Mouse (Mus musculus) layer of hippocampus, adult 8-10 months (tissue): Measurements from ENCODE around the gene Neo1. TPM values are rescaled to one million over a fixed set of nuclear protein-coding genes. Genes with fewer than 3 reads are reported as not detected.

ENCODE experiments used
- DNase-seq, 2 experiments: peaks; one replicate each; pipeline ENCODE4 v3.0.0; 2022; ENCODE audit warnings: low spot score in 2 of 2
- total RNA-seq, 4 experiments: library from RNA; stranded (reverse); gene quantifications; 2 replicates each; pipeline ENCODE4 v1.2.4; 2022

Neo1 gene
- total RNA-seq, result 10 to 100 TPM; 70.6 to 83.3 (median 79.0) TPM

DNA sequence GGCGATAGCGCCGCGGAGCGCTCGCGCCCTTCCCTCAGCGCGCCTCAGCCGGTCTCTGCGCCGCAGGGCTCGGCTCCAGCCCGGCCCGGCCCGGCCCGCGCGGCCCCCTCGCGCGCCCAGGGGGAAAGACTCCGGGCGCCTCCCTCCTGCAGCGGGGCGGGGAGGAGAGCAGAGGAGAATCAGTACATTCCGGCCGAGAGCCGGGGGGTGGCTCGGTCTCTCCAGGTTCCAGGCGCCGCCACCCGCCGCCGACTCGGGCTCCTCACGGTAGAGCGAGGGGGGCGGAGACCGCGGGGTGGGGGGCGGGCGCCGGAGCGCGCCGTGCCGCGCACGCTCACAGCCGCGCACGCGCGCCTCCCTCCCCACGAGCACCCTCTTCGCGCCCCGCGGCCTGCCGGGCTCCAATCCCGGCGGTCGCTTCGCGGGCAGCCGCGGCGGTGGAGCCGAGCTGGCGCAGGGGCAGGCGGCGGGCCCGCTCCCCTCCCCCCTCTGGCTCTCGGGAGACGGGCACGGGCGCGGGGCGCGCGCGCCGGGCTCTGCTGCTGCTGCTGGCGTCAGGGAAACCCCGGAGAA is at the start of gene Neo1:
Gene Neo1, minus strand, starts transcription at position 283 of the 573 bp plus-strand sequence.
- peak; percentile 88 to 94 for DNase-seq

GRCm38 (mm10) chr9:59075632-59076031 is 39.4 kb upstream of the Neo1 start:
- no peak for DNase-seq

GRCm38 (mm10) chr9:59073887-59074286 is 37.6 kb upstream of the Neo1 start:
- no peak for DNase-seq

- DNase-seq, result no peak
Observed at GRCm38 (mm10) chr9:59072076-59072777, 36.0 kb upstream of the Neo1 start.

DNA sequence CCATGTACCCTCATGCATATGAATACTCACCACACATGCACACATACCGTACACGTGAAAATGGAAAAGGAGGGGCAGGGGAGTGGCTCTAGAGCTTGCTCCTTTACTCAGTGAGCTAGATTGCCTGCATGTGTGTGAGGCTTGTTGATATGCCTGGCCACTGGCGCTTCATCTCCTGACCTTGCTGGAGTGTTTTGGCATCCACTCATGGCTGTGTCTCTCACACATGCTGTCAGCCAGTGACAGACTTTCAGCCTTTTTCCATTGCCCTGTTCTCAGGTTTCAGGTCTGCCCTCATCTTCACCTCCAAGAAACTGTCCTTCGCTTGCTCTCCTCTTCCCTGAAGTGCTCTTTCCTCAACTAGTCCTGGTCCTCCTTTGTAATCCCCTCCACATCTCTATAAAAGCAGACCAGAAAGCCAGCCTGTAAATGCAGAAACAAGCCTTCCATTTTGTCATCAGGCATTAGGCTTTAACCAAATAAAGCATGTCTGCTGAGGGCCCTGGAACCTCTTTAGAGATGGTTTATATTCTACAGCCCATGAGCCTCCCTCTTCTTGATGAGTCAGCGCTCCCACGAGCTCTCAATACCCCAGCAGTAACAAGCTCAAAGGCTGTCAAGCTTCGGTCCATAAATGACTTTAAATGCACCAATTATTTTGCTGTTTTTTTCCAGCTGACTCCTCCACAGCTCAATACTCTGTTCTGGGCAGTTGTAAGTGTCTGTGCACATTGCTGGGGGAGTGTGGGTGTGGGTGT is 35.2 kb upstream of the Neo1 start:
- no peak for DNase-seq

DNA sequence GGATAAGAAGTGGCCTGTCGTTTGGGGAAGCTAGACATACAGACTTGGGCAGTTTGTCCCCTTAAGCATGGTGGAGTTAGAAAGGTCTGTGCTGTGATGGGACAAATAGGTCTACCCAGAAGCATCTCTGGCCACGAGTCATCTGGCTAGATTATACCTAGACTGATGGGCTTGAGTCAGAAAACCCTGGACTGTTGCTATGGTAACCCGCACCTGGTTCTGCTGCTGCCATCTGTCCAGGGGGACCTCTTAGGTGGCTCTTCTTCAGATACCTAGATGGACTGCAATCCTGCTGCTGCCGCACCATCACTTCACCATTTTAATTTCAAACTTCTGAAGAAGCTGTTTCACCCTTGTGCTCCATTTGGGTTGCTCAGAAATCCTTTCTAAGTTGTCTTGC is 34.0 kb upstream of the Neo1 start:
- no peak for DNase-seq

DNA sequence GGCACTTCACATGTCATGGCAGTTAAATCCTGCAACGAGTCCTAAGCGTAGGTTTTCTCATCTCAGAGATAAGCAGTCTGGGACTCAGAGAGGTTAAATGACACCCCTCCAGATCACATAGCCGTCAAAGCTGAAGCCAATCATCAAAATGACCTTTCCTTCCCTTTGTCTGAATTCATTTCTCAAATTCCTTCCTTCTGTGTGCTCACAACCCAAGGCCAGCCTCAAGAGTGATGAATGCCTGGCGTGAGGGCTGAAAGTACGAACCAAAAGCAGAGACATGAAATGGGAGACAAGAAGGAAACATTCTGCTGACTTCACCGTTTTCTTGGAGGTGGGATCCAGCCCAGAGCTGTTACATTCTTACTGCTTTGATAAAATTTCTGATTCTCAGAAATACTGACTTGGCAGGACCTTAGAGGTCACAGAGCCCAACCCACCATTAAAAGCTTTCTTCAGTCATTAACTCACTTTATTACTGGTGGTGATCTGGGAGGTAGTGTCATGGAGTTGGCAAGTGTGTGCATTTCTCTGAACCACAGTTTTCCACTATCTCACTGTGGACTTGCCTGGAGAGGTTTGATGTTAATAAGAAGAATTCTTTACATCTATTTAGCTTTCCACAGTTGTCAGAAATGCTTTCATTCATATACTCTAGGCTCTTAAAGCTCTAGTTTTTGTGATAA is 29.5 kb upstream of the Neo1 start:
- no peak for DNase-seq

DNA sequence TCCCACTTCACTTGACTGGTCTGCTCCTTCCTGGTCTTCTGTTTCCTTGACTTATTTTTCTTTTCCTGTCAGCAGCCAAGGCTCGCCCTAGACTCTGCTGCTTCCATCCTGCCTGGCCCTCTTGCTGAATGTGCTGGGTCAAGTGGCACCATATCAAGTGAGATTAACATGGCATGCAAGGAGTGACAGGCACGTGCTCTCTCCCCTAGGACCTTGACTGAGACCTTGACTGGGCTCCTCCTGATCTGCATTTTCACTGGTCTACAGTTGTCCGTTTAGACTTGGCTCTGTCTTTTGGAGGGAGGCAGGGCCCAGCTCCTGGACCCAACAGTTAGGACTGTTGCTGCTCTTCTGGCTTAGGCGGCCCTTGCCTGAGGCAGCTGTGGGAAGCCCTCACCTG is 26.2 kb upstream of the Neo1 start:
- no peak for DNase-seq

DNA sequence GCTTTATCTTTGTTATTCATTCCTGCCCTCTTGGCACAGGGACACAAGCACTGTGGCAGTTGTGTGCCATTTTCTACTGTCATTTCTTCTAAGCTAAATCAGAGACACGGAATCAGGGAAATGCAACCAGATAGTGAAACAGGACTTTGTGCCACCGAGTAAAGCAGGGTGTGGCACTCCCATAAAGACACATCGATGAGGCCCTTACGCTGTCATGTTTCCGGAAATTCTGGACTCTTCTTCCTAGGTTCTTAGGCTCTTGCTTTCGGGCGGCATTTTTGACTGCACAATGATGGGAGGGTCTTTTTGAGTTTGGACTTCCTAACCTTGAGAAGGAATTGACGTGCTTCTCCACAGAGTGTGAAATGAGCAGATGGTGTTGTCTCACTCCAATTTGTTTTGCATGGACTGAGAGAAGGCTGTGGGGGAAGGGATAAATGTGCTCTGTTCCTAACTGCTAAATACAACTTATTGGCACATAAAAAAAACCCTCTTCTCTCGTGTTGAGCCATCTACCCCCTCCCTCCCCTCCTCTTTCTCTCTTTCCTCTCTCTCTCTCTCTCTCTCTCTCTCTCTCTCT is 23.9 kb upstream of the Neo1 start:
- DNase-seq, result peak; percentile 9 to 16

DNA sequence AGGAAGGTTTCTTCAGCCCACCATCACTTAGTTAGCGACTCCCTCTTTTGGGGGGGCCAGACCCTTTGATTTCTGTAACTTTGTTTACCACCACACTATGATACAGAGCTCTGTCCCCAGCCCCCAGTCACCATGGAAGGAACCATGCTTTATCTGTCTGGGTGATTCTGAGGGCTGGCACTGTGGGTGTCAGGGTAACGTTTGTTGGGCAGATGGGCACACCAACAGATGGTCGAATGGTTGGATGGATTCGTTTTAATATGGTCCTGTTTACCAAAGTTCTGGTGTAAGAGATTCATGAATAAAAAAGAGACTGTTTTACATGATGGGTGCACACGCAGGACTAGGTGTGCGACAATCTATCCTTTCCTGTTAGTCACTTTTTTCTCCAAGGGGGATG is 22.9 kb upstream of the Neo1 start:
- DNase-seq, result peak in 1 of 2 experiments; percentile 10

- no peak for DNase-seq
Observed at GRCm38 (mm10) chr9:59058060-59058459, 21.8 kb upstream of the Neo1 start.

DNA sequence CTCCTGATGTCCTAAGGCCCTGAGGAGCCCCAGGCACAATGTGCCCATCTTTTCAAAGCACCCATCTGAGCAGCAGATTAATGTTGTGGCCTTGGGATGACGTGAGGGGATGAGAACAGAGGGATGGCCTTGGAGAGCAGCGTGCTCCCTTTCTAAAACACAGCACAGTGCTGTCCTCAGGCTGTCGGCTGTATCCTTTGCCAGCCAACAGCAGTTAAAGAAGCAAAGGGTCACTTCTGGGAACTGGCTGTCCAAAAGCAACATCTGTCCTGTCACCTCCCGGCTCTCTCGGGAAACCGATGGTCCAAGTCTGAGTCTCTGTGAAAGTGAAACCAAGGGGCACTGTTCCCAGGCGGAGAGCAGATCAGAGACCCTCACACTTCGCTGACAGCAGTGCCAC is 20.0 kb upstream of the Neo1 start:
- DNase-seq, result no peak

GRCm38 (mm10) chr9:59041805-59042204 is 5.6 kb upstream of the Neo1 start:
- no peak for DNase-seq

DNA sequence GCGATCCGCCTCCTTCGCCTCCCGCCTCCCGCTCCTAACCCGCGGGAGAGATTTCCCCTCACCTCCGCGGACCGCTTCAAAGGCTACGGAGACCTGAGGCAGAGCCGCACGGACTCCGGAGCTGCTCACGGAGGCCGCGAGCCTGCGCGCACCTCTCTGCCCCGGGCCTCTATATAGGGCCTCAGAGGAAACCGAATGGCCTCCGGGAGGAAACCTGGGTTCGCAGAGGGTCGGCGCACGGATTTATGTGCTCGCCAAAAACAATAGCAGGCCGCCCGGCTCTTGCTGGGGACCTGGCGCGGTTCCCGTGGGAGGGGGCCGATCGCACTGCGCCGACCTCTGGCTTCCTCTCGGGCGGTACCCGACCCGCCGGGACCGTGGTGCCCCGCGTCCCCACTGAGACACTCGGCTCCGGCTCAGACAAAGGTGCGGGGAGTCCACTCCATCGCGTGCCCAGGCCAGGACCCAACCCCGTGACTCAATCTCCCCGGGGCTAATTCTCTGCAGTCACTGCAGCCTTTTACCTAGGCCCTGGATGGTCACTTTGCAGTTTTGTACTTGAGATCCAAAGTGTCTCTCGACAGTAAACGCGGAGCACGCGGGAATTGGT is 596 bp upstream of the Neo1 start:
- peak in 1 of 2 experiments; percentile 12 for DNase-seq

GRCm38 (mm10) chr9:59035342-59036158 is 691 bp downstream of the Neo1 start:
- peak; percentile 19 to 32 for DNase-seq

DNA sequence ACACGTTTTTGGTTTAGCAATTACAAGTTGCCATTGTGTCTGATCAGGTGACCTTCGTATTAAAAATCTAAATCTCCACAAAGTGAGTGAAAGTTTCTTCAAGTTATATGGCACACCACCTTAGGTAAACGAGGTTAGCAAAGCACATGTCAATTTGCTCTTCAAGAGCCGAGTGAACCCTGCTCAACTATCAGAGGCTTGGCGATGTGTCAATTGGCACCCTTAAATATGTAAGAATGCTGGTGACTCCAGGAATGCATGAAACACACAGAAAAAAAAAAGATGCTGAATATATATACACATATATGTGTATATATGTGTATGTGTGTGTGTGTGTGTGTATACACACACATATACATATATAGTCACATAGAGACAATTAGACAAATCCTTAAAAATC is 1.4 kb downstream of the Neo1 start:
- DNase-seq, result no peak

GRCm38 (mm10) chr9:59033492-59033891 is 2.7 kb downstream of the Neo1 start:
- DNase-seq, result no peak

GRCm38 (mm10) chr9:59024245-59024844 is 11.9 kb downstream of the Neo1 start:
- DNase-seq, result no peak

DNA sequence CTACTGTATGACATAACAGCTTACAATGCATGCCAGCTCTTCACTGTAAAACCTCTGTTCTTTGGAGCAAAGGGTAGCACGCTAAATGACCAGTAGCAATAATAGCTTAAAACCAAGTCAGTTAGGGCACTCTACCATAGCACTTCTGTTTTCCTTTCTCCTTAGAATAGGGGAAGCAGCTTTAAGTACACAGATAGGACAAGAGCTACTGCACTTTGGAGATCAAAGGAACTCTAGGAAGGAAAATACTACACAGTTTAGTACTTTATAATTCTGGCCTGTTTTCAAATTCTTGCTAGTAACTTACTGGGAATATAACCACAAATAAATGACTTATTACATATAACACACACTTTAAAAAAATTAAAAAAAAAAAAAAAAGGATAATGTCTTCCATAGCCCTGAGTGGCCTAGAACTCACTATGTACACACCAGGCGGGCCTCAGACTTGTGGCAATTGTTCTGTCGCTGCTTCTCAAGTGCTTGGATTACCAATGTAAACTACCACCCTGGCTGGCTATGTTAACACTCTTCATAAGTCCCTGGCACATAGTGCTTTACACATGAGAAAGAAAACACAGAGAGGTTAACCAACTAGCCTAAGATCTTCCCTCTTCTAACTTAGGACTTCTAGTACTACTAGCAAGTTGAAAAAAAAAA is 20.1 kb downstream of the Neo1 start:
- no peak for DNase-seq
